Mouse (Mus musculus): ENCODE data around the gene Casp7. TPM values are rescaled to one million over a fixed set of nuclear protein-coding genes. Genes with fewer than 3 reads are reported as not detected.
"Not testable (repeated sequence)": the region's sequence is repeated elsewhere in the genome, so short reads cannot be mapped to it uniquely, and the experiment has no call there.

Casp7 gene
- polyA plus RNA-seq, 1 experiment from 2014 or later = 19.6 TPM

DNA sequence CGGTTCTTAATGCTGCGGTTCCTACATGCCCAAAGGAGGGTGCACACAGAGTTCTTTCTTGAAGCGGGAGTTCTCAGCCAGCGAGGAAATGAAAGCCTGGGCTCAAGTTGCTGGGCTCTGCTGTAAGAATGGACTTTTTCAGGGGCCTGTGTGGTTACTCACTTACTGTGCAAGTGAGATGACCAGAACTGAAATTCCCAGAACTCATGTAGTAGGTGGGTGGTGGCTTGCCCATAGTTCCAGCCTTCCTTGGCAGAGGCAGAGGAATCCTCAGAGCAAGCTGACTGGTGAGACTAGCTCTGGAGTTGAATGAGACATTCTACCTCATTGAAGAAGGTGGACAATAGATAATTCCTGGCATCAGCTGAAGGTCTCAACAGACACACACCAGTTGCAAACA, 8.9 kb downstream of the Casp7 start:
- 91% methylated on average over 4 of the region's 4 CpGs for WGBS
- ATAC-seq (replicated peaks; ENCODE audit: low FRiP score) = no peak
- no peak overlapping the region for H3K4me2 ChIP-seq (ENCODE audit: low read depth, low read length, severe bottlenecking)

GRCm38 (mm10) chr19:56406581-56406980, 9.7 kb downstream of the Casp7 start:
- no peak overlapping the region for H3K4me2 ChIP-seq (ENCODE audit: low read depth, low read length, severe bottlenecking)
- ATAC-seq (replicated peaks; ENCODE audit: low FRiP score) (no peak), DNase-seq (ENCODE audit: low spot score) (no peak)
- 95% methylated on average over 7 of the region's 7 CpGs for WGBS
- H3K4me1 ChIP-seq (replicated peaks; ENCODE audit: control insufficient read depth, insufficient read depth, low read length) = no peaks in the 10 kb centered on the region
- H3K27me3 ChIP-seq (ENCODE audit: control insufficient read depth, insufficient read depth, low read length) = no peaks in the 10 kb centered on the region
- H3K9me3 ChIP-seq (ENCODE audit: control insufficient read depth, low read length) = no peaks in the 10 kb centered on the region
- H3K9ac ChIP-seq (ENCODE audit: low read length) = no peak overlapping the region
- no peaks in the 10 kb centered on the region for H3K36me3 ChIP-seq (ENCODE audit: control insufficient read depth, insufficient read depth, low read length)
- H3K4me3 ChIP-seq (ENCODE audit: low read depth, low read length) = no peak overlapping the region
- H3K27ac ChIP-seq (ENCODE audit: low read depth, low read length) = no peak overlapping the region

More for the DNA sequence above, 8.9 kb downstream of the Casp7 start:
- Histone ChIP-seq H3K27ac (ENCODE audit: low read depth, low read length) (no peak overlapping the region), H3K36me3 (ENCODE audit: control insufficient read depth, insufficient read depth, low read length) (no peaks in the 10 kb centered on the region), H3K9me3 (ENCODE audit: control insufficient read depth, low read length) (no peaks in the 10 kb centered on the region), H3K4me3 (ENCODE audit: low read depth, low read length) (no peak overlapping the region), H3K9ac (ENCODE audit: low read length) (no peak overlapping the region), H3K4me1 (replicated peaks; ENCODE audit: control insufficient read depth, insufficient read depth, low read length) (no peaks in the 10 kb centered on the region), H3K27me3 (ENCODE audit: control insufficient read depth, insufficient read depth, low read length) (no peaks in the 10 kb centered on the region)
- DNase-seq (ENCODE audit: low spot score) = no peak

GRCm38 (mm10) chr19:56409884-56410283, 13.0 kb downstream of the Casp7 start:
- H3K4me2 ChIP-seq (ENCODE audit: low read depth, low read length, severe bottlenecking); H3K4me3 ChIP-seq (ENCODE audit: low read depth, low read length); H3K36me3 ChIP-seq (ENCODE audit: control insufficient read depth, insufficient read depth, low read length); H3K4me1 ChIP-seq (replicated peaks; ENCODE audit: control insufficient read depth, insufficient read depth, low read length); H3K27me3 ChIP-seq (ENCODE audit: control insufficient read depth, insufficient read depth, low read length); H3K27ac ChIP-seq (ENCODE audit: low read depth, low read length); ATAC-seq (replicated peaks; ENCODE audit: low FRiP score); DNase-seq (ENCODE audit: low spot score); H3K9ac ChIP-seq (ENCODE audit: low read length); H3K9me3 ChIP-seq (ENCODE audit: control insufficient read depth, low read length): not testable (repeated sequence)
- 94% methylated on average over 4 of the region's 4 CpGs for WGBS

DNA sequence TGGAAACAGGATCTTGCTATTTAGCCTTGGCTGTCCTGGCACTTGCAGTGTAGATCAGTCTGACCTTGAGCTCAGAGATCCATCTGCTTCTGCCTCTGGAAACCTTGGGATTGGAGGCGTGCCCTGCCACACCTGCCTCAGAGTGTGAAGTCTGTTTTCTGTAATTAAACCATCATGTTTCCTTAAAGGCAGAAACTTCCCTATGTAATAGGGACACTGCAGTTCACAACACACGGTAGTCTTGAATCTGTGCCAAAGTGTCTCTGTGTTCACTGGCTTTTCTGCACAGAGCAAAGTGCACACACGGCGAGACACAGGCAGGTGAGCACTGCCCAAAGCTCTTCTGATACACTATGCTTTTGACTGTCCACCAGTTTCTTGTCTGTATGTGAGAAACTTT, 21.5 kb downstream of the Casp7 start:
- Histone ChIP-seq H3K9ac (ENCODE audit: low read length) (no peak overlapping the region), H3K4me1 (replicated peaks; ENCODE audit: control insufficient read depth, insufficient read depth, low read length) (no peaks in the 10 kb centered on the region), H3K4me3 (ENCODE audit: low read depth, low read length) (no peak overlapping the region), H3K4me2 (ENCODE audit: low read depth, low read length, severe bottlenecking) (no peak overlapping the region), H3K27ac (ENCODE audit: low read depth, low read length) (no peak overlapping the region), H3K36me3 (ENCODE audit: control insufficient read depth, insufficient read depth, low read length) (no peaks in the 10 kb centered on the region), H3K27me3 (ENCODE audit: control insufficient read depth, insufficient read depth, low read length) (no peaks in the 10 kb centered on the region), H3K9me3 (ENCODE audit: control insufficient read depth, low read length) (no peaks in the 10 kb centered on the region)
- 87% methylated on average over 4 of the region's 4 CpGs for WGBS
- DNase-seq (ENCODE audit: low spot score) (no peak), ATAC-seq (replicated peaks; ENCODE audit: low FRiP score) (no peak)

DNA sequence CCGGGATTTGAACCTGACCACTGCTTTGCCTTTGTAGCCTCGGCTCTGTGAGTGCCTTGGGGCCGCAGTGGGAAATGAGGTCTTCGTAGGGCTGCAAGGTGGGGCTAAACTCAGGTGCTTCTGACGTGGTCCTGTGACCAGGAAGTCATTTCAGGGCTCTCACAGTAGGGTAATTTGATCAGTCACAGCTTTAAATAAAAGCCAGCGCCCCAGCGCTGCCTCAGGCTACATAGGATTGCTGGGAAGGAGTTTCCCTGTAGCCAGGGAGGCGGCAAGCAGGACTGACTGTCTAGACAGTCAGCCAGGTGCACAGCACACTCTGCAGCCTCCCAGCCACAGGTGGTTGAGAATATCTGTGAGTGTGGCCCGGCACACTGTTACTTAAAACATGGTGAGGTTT, 22.5 kb downstream of the Casp7 start:
- Histone ChIP-seq H3K27ac (ENCODE audit: low read depth, low read length) (no peak overlapping the region), H3K4me2 (ENCODE audit: low read depth, low read length, severe bottlenecking) (no peak overlapping the region), H3K36me3 (ENCODE audit: control insufficient read depth, insufficient read depth, low read length) (no peaks in the 10 kb centered on the region), H3K27me3 (ENCODE audit: control insufficient read depth, insufficient read depth, low read length) (no peaks in the 10 kb centered on the region), H3K9ac (ENCODE audit: low read length) (no peak overlapping the region), H3K4me3 (ENCODE audit: low read depth, low read length) (no peak overlapping the region), H3K4me1 (replicated peaks; ENCODE audit: control insufficient read depth, insufficient read depth, low read length) (no peaks in the 10 kb centered on the region), H3K9me3 (ENCODE audit: control insufficient read depth, low read length) (no peaks in the 10 kb centered on the region)
- 72% methylated on average over 9 of the region's 9 CpGs for WGBS
- ATAC-seq (replicated peaks; ENCODE audit: low FRiP score) = no peak
- no peak for DNase-seq (ENCODE audit: low spot score)

- Histone ChIP-seq H3K4me1 (replicated peaks; ENCODE audit: control insufficient read depth, insufficient read depth, low read length) (no peaks in the 10 kb centered on the region), H3K27me3 (ENCODE audit: control insufficient read depth, insufficient read depth, low read length) (no peaks in the 10 kb centered on the region), H3K9me3 (ENCODE audit: control insufficient read depth, low read length) (no peaks in the 10 kb centered on the region), H3K27ac (ENCODE audit: low read depth, low read length) (no peak overlapping the region), H3K36me3 (ENCODE audit: control insufficient read depth, insufficient read depth, low read length) (no peaks in the 10 kb centered on the region), H3K9ac (ENCODE audit: low read length) (no peak overlapping the region), H3K4me3 (ENCODE audit: low read depth, low read length) (no peak overlapping the region), H3K4me2 (ENCODE audit: low read depth, low read length, severe bottlenecking) (no peak overlapping the region)
- WGBS = 89% methylated on average over 3 of the region's 3 CpGs
- DNase-seq (ENCODE audit: low spot score) (no peak), ATAC-seq (replicated peaks; ENCODE audit: low FRiP score) (no peak)
These were observed 23.4 kb downstream of the Casp7 start for GRCm38 (mm10) chr19:56420345-56420744.

GRCm38 (mm10) chr19:56422476-56423338, 25.8 kb downstream of the Casp7 start:
- H3K36me3 ChIP-seq (ENCODE audit: control insufficient read depth, insufficient read depth, low read length) = no peaks in the 10 kb centered on the region
- ATAC-seq (replicated peaks; ENCODE audit: low FRiP score) (0 out of 2 replicates have a peak, but pooled peaks have one; percentile 27), DNase-seq (ENCODE audit: low spot score) (peak; percentile 90)
- WGBS = 35% methylated on average over 14 of the region's 14 CpGs
- no peak overlapping the region for H3K4me3 ChIP-seq (ENCODE audit: low read depth, low read length)
- no peaks in the 10 kb centered on the region for H3K9me3 ChIP-seq (ENCODE audit: control insufficient read depth, low read length)
- no peak overlapping the region for H3K4me2 ChIP-seq (ENCODE audit: low read depth, low read length, severe bottlenecking)
- no peak overlapping the region for H3K27ac ChIP-seq (ENCODE audit: low read depth, low read length)
- no peak overlapping the region for H3K9ac ChIP-seq (ENCODE audit: low read length)
- H3K4me1 ChIP-seq (replicated peaks; ENCODE audit: control insufficient read depth, insufficient read depth, low read length) = no peaks in the 10 kb centered on the region
- no peaks in the 10 kb centered on the region for H3K27me3 ChIP-seq (ENCODE audit: control insufficient read depth, insufficient read depth, low read length)

DNA sequence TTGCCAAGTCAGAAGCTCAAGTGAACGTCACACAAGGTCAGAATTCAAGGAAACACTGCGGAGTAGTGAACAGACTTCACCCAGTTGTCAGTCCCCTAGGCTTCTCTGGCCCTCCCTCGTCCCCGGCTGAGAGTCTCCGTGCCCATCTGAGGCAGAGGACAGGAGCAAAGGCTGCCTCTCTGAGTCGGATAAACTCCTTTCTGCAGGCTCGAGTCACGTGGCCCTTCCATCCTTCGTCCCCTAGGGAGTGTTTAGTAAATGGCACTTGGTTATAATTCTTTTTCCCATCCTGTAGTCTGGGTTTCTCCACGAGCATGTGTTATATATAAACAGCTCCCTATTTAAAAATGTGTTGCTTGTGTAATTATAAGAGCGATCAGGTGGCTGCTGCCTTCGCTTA, 26.4 kb downstream of the Casp7 start:
- Histone ChIP-seq H3K4me1 (replicated peaks; ENCODE audit: control insufficient read depth, insufficient read depth, low read length) (no peaks in the 10 kb centered on the region), H3K9me3 (ENCODE audit: control insufficient read depth, low read length) (no peaks in the 10 kb centered on the region), H3K9ac (ENCODE audit: low read length) (no peak overlapping the region), H3K27ac (ENCODE audit: low read depth, low read length) (no peak overlapping the region), H3K4me3 (ENCODE audit: low read depth, low read length) (no peak overlapping the region), H3K4me2 (ENCODE audit: low read depth, low read length, severe bottlenecking) (no peak overlapping the region), H3K27me3 (ENCODE audit: control insufficient read depth, insufficient read depth, low read length) (no peaks in the 10 kb centered on the region), H3K36me3 (ENCODE audit: control insufficient read depth, insufficient read depth, low read length) (no peaks in the 10 kb centered on the region)
- ATAC-seq (replicated peaks; ENCODE audit: low FRiP score) (no peak), DNase-seq (ENCODE audit: low spot score) (peak; percentile 57)
- WGBS = 57% methylated on average over 12 of the region's 12 CpGs
